Mouse (Mus musculus) lung, adult 18-20 months (tissue): ENCODE results near the gene Astn1.

Experiments used
- DNase-seq, 2 experiments: peaks; one replicate each; pipeline ENCODE4 v3.0.0; 2022; ENCODE audit warnings: mixed read lengths in 2 of 2

Astn1 gene

DNA sequence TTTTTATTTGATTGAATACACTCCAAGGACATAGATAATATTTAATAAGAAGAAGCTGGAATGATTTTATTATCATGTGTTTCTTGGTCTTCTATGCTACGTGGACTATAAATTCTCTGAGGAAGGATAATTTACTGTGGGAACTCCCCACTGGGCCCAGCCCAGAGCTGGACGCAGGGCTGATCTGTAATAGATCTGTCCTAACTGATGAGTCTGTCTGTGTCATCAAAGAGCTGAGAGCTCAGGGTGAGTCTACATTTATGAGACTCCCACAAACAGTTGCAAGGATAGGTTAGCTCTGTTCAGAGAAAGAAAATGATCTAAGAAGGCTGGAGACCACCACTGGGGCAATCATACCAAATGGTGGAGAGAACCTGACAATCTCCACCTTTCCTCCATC lies 271.4 kb downstream of the Astn1 start:
- DNase-seq = no peak

DNA sequence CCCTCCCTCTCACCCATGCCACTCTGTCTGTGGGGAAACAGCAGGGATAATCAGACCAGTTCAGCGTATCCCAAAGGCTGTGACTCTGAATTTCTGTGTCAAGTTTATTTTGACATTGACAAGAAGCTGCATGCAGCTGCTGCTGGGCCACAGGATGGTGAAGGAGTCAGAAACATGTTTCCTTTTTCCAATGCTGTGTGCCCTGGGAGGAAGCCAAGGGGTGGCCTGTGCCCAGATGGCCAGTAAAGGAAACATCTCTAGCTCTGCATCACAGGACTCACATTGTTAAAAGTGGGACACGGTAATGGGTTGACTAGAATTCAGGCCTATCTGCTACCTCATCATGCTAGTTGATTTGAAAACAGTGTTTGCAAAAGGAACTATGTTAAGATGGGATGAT lies 279.2 kb downstream of the Astn1 start:
- no peak for DNase-seq

- no peak for DNase-seq
These were observed 280.2 kb downstream of the Astn1 start for GRCm38 (mm10) chr1:158642247-158642646.

DNA sequence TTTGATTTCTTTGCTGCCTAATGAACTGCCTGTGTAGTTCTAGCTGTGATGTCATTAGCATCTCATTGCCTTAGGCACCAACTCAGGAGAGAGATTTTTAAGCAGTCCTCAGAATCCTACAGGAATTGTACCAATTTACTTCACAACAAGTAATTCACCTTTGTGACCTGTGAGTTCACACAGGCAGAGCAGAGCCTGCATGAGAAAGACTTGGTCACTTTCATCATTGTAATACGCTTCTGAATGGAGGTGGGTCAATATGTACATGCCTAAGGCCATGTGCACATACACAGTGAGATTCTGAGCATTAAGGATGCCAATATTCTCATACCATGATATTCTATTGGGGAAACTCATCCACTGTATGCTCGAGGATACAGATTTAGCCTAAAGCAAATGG lies 290.7 kb downstream of the Astn1 start:
- DNase-seq = no peak

- peak in 1 of 2 experiments; percentile 11 for DNase-seq
These were observed 291.9 kb downstream of the Astn1 start for GRCm38 (mm10) chr1:158653808-158654520.

- DNase-seq = no peak
These were observed 292.6 kb downstream of the Astn1 start for GRCm38 (mm10) chr1:158654571-158655205.

- DNase-seq = no peak
These were observed 294.9 kb downstream of the Astn1 start for GRCm38 (mm10) chr1:158656986-158657385.

GRCm38 (mm10) chr1:158666001-158666400 lies 303.9 kb downstream of the Astn1 start:
- no peak for DNase-seq

- DNase-seq = peak; percentile 39 to 50
These were observed 308.0 kb downstream of the Astn1 start for GRCm38 (mm10) chr1:158669971-158670592.

DNA sequence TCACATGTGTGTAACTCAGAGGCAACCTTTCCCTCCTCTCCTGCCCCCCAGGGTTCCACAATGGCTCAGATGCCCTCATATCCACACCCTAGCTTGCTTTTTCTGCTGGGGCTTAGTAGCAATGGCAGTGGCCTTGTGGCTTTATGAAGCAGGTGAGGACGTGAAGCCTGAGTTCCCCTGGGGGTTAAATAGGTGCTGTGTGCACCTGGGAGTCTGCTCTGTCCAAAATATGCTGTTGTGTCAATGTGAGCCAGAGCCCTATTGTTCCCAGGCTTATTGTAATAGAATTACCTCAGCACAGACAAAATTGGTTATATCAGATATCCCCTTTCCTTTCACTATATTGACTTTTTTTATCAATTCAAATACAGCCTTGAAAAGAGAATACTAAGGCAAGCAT lies 325.7 kb downstream of the Astn1 start:
- DNase-seq = no peak

DNA sequence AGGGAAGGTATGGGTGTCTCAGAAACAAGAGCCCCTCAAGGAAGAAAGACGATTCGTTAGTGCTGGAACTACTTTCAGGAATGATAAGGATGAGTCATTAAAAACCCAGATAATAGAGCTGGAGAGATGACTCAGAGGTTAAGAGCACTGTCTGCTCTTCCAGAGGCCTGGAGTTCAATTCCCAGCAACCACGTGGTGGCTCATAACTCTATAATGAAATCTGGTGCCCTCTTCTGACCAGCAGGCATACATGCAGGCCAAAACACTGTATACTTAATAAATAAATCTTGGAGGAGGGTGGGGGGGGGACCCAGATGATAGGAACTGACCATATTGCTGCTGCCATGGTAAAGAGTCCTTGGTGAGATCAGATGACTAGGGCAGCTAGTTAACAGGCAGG lies 335.4 kb downstream of the Astn1 start:
- DNase-seq = no peak

GRCm38 (mm10) chr1:158697859-158698569 lies 335.9 kb downstream of the Astn1 start:
- no peak for DNase-seq

DNA sequence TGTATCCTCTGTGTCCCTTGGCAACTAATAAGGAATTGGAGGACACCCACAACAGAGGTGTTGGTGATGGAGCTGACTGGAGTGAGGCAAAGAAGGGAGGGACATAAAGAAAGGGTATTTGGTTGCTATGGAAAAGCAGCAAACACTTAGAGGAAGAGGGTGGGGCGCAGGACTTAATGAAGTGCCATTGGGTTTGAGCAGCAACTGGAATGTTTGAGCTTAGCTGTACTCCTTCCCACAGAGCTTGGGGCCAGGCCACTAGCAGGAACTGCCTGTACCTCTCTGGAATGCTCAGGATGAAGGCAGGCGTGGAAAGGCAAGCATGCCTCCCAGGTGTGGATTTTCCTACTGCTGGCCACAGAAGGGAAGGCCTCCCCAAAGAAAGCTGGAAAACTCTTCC lies 337.2 kb downstream of the Astn1 start:
- DNase-seq = peak; percentile 62 to 66

- DNase-seq = no peak
These were observed 338.1 kb downstream of the Astn1 start for GRCm38 (mm10) chr1:158700147-158700546.

GRCm38 (mm10) chr1:158701336-158701735 lies 339.3 kb downstream of the Astn1 start:
- DNase-seq = no peak

GRCm38 (mm10) chr1:158713301-158714095 lies 351.4 kb downstream of the Astn1 start:
- peak; percentile 2 to 12 for DNase-seq

DNA sequence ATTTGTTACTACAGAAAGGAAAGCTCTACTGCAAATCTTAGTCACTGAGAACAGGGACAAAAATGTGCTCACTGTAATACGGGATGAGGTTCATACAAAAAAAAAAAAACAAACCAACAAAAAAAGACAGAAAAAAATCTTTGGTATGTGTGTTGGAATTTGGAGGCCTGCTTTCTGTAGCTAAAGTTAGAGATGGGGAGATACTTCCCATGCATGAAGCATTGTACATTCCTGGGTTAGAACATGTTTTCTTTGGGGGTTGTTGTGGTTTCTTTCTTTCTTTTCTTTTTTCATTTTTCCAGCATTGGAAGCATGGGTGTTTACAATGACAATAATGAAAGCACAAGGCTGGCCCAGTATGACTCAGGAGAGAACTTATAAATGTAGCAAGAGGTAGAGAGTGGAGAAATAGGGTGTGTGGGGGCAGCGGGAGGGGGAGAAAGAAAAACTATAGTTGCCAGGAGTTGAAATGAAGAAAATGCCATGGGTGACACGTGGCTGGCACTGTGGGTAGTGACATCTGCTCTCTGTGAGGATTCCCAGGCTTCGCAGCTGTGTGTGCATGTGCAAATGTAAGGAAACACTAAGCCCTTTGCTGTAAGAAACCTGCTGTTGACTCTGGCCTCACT lies 370.9 kb downstream of the Astn1 start:
- DNase-seq = no peak

DNA sequence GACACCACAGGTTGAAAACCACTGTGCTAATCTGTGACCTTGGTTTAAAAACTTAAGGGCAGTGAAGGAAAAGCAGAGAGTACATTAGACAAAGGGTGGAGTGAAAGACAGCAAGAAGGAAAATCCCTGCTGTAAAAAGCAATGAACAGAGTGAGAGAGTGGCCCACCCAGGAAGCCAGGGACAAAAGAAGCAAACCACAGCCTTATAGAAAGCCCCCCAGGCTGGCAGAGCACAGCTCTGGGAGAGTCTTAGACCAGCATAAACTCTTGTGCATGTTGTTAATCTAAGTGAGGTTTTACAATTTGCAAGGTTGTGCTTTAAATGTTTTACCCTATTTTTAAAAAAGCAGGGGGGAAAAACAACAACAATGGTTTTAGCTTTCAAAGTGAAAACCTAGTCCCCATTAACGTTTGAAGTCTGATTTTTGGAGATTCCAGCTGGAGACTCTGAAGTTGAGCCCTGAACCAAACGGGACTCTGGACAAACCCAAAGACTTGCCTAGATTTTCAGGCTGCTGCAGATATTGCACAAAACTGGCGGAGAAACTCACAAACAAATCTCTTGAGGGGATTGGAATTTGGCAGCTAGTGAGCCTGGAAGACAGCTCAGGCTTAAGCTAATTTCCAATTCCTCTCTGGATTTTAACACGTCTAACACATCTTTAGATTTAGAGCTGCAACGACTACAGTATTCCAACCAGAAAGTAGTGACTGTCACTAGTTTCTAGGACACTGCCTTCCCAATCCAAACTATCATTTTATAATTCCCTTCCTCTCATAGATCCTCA lies 377.3 kb downstream of the Astn1 start:
- DNase-seq = peak in 1 of 2 experiments; percentile 2

GRCm38 (mm10) chr1:158740161-158740766 lies 378.2 kb downstream of the Astn1 start:
- no peak for DNase-seq

DNA sequence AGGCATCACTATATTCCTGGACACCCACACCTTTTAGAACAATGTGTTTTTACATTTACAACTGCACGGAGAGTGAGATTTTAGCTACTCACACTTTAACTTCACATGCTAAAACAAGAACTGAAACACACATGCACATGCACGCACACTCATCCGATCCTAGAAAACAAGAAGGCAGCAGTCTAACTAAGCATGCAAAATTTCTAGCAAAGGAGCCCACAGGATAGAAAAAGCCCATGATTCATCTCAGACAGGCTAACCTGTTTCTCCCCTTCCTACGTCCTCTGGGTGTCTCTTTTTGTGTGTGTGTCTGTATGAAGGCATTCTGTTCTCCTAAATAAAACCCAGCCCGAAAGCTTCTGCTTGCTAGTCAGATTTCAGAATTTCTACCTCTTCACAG lies 378.9 kb downstream of the Astn1 start:
- DNase-seq = no peak
